Mouse (Mus musculus) kidney, adult 2 months (tissue): ENCODE results near the gene Il1f10. TPM values are rescaled to one million over a fixed set of nuclear protein-coding genes. Genes with fewer than 3 reads are reported as not detected.

Source experiments
- DNase-seq: peaks from one replicate; pipeline ENCODE4 v3.0.0; 2021
- H3K27ac ChIP-seq: fragments of 200-500 bp; 2 replicates; pipeline ENCODE4 v1.5.1; 2012; ENCODE audit warnings: low read depth, low read length, control low read depth, inconsistent platforms; ENCODE audit not compliant: insufficient read depth
- H3K27me3 ChIP-seq: fragments of 200-500 bp; replicated peaks from 2 replicates; pipeline ENCODE4 v1.6.1; 2012; ENCODE audit warnings: mild to moderate bottlenecking, moderate library complexity, low read length, inconsistent platforms; ENCODE audit not compliant: control insufficient read depth, insufficient read depth
- H3K36me3 ChIP-seq: fragments of 200-500 bp; 2 replicates; pipeline ENCODE4 v1.6.1; 2012; ENCODE audit warnings: mild to moderate bottlenecking, moderate library complexity, low read length, inconsistent platforms; ENCODE audit not compliant: control insufficient read depth, insufficient read depth
- H3K4me1 ChIP-seq: fragments of 200-500 bp; 2 replicates; pipeline ENCODE4 v1.6.1; 2011; ENCODE audit warnings: low read length; ENCODE audit not compliant: control insufficient read depth, insufficient read depth
- H3K4me3 ChIP-seq: fragments of 200-500 bp; 2 replicates; pipeline ENCODE4 v1.5.1; 2011; ENCODE audit warnings: mild to moderate bottlenecking, low read depth, low read length, control low read depth; ENCODE audit not compliant: insufficient read depth
- CTCF ChIP-seq: fragments of 200-500 bp; conservative IDR thresholded peaks from 2 replicates; pipeline ENCODE4 v1.5.1; 2011; ENCODE audit warnings: low read depth, mild to moderate bottlenecking, control low read depth, low read length, moderate library complexity, mixed read lengths; ENCODE audit not compliant: insufficient read depth, insufficient read length
- POLR2A ChIP-seq: fragments of 200-500 bp; IDR thresholded peaks from one replicate; pipeline ENCODE4 v1.6.1; 2011; ENCODE audit warnings: low read depth, low read length, control low read depth
- WGBS: fragments of 180-500 bp; shearing (Covaris S2); methylation state at CpG from one replicate; pipeline ENCODE4 v1.1.7; 2018; 5-methylcytosine and 5-hydroxymethylcytosine counted together
- polyA plus RNA-seq: library from polyadenylated mRNA; depleted of rRNA; stranded (reverse); fragments of >200 nt; gene quantifications from 2 replicates; pipeline ENCODE4 v1.2.3, GENCODE M21; 2012; rRNA removed

Gene Il1f10
- polyA plus RNA-seq, 1 experiment = not detected

DNA sequence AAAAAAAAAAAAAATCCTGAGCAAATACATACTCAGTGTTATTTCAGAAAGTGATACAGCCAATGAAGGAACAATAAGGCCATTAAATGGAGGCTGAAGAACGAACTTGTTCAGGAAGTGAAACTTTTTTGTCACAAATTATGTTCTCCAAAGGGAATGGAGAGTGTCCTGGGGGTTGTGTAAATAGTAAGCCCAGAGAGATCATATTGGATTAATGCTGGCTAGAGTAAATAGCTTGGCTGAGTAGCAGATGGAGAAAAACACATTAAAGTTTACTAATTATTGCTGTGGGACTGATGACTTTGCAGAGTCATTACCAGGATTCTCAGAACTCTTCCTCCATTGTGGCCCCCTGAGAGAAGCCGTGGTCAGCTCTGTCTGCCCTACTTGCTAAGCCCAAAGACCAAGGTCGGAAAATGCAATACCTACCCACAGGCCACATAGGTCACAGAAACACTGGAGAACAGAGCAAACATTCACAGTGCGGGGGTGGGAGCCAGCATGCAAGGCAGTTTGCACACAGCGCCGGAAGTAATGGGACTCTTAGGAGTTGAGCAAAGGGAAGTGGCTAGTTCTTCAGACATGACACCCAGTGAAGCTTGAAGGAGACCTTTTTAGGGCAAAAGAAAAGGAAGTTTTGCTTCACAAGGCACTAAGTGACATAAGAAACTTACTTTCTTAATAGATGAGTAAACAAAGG, 20.5 kb downstream of the Il1f10 start:
- WGBS = 53% methylated on average over 6 of the region's 6 CpGs
- H3K4me1 ChIP-seq = no peaks in the 10 kb centered on the region
- TF ChIP-seq CTCF = no peak
- no peak for TF ChIP-seq POLR2A
- no peak overlapping the region for H3K27ac ChIP-seq
- no peaks in the 10 kb centered on the region for H3K36me3 ChIP-seq
- no peak overlapping the region for H3K4me3 ChIP-seq
- H3K27me3 ChIP-seq = no peaks in the 10 kb centered on the region
- no peak for DNase-seq

DNA sequence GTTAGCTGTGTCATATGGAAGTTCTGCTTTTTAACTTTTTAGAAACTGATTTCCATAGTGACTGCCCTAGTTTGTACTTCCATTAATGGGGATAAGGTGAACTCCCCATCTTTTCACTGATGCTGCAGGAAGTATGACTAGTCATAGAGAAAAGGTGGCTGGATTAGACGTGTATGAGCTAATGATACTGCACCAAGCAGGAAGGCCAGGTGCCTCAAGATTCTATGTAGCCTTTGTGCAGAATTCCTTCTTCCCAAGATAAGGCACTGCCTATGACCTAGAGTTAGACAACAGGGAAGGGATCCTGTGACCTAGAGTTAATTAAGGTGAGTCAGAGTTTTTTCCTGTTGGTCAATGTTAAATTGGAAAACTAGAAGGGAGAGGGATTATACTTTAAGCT, 25.9 kb downstream of the Il1f10 start:
- TF ChIP-seq CTCF = no peak
- no peak for TF ChIP-seq POLR2A
- H3K4me1 ChIP-seq = no peaks in the 10 kb centered on the region
- H3K27ac ChIP-seq = no peak overlapping the region
- DNase-seq = no peak
- no peak overlapping the region for H3K4me3 ChIP-seq
- H3K36me3 ChIP-seq = no peaks in the 10 kb centered on the region
- no peaks in the 10 kb centered on the region for H3K27me3 ChIP-seq
- WGBS = 75% methylated on average over 1 of the region's 1 CpGs

DNA sequence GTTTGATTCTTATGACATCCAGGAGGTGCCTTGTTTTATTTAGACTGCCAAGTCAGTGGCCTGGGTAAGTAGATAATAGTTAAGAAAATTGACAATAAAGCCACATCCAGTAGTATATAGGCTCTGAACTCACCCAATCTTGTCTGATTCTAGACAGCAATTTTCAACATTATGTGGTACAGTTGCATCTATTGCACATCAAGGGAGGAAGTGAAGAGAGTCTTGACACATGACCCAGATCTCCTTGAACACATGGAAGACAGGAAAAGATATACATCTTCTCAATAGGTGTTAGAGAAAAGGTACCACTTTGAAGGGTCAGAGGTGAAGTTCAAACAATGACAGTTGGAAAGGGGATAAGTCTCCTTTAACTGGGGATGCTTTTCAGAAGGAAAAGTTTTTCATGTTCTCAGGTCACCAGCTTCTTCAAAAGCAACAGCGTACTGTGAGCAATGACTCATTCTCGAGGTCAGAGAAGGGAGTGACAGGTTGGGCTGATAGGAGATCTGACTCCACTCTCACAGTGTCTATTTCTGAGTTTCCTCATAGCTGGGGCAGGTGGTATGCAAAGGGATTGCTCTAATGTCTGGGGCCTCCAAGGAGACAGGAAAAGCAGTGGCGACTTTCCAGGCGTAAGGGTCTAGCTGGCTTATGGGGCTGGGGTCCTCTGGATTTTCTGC, 27.1 kb downstream of the Il1f10 start:
- 69% methylated on average over 4 of the region's 4 CpGs for WGBS
- TF ChIP-seq POLR2A = no peak
- TF ChIP-seq CTCF = no peak
- DNase-seq = no peak

DNA sequence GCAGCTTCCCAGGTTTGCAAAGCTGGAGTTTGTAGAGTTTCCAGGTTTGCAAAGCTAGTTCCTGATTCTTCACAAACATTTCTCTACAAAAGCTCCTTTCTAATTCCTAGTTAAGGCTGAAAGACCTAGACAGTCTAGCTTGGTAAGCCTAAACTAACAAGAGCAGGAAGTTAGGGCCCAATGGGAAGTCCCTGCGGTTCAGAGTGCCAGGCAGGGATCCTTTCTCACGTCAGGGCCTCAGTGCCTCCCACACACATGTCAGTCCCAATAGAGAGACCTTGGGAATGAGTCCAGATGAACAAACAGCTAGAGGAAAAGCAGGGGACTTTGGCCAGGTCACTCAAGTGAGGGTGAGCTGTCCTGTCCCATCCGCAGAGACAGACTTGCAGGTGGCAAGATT, 44.3 kb downstream of the Il1f10 start:
- Histone ChIP-seq H3K27me3 (no peaks in the 10 kb centered on the region), H3K27ac (no peak overlapping the region), H3K4me3 (no peak overlapping the region), H3K4me1 (no peaks in the 10 kb centered on the region), H3K36me3 (no peaks in the 10 kb centered on the region)
- TF ChIP-seq POLR2A (no peak), CTCF (no peak)
- peak; percentile 51 for DNase-seq
- 31% methylated on average over 3 of the region's 3 CpGs for WGBS

More for the DNA sequence above, 27.1 kb downstream of the Il1f10 start:
- no peak overlapping the region for H3K4me3 ChIP-seq
- H3K4me1 ChIP-seq = no peaks in the 10 kb centered on the region
- no peaks in the 10 kb centered on the region for H3K27me3 ChIP-seq
- no peak overlapping the region for H3K27ac ChIP-seq
- H3K36me3 ChIP-seq = no peaks in the 10 kb centered on the region

DNA sequence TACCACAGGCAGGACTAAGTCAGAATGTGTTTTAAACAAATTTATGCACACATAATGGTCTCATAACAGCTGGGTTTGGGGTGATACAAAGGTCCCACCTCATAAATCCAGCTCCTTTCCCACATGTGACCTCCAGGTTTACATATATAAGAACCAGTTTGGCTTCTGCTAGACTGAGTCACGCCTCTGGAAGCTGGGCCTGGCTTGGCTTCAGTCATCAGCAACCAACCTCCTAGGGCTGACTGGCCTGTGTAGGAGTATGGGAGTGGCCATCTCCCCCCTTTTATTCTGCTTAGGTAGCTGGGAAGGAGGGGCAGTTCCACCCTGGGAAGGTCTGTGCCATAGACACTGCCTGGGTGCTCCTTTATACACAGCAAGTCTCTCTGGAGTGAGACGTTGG, 45.5 kb downstream of the Il1f10 start, which contains the start of gene Il1rn:
Gene Il1rn (plus strand): TSS at position 309 of the 400 bp plus-strand sequence.
- H3K36me3 ChIP-seq = no peaks in the 10 kb centered on the region
- no peak for DNase-seq
- no peak within 1 kb of the TSS for H3K27ac ChIP-seq
- no peak for TF ChIP-seq CTCF
- no peak for TF ChIP-seq POLR2A
- 76% methylated on average over 2 of the region's 2 CpGs for WGBS
- no peaks in the 10 kb centered on the region for H3K4me1 ChIP-seq
- H3K27me3 ChIP-seq = no peaks in the 10 kb centered on the region
- no peak within 1 kb of the TSS for H3K4me3 ChIP-seq

DNA sequence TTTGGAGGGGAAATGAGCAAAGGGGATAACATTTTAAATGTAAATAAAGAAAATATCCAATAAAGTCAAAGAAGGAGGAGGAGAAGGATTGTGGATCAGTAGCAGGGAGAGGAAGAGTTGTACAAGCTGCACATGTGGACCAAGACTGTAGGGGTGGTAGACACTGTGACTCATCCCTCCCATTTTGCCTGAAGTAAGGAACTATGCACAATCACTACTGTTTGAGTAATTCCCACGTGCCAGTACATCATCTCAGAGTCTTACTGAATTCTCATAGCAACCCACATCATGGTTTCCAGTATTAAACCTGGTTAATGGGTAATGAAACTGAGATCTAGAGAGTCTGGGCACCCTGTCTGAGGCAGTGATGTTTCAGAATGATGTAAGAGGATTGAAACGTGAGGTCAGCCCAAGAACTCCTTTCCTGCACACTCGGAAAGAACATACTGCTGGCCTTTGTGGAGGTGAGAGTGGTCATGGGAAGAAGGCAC, 50.4 kb downstream of the Il1f10 start:
- Histone ChIP-seq H3K4me3 (no peak overlapping the region), H3K27ac (no peak overlapping the region), H3K4me1 (no peaks in the 10 kb centered on the region), H3K36me3 (no peaks in the 10 kb centered on the region), H3K27me3 (no peaks in the 10 kb centered on the region)
- TF ChIP-seq CTCF (no peak), POLR2A (no peak)
- WGBS = 51% methylated on average over 3 of the region's 3 CpGs
- no peak for DNase-seq

Other genes starting within 250 kb of the Il1f10 start
- gene Hnmt, start 241.8 kb upstream of the Il1f10 start, polyA plus RNA-seq = 3.2 and 5.6 TPM in 2 replicates
- gene Tbpl2, start 194.6 kb upstream of the Il1f10 start, polyA plus RNA-seq = 0.13 TPM in 1 of 2 replicates, not detected in the other
- not detected in 2 replicates for gene Il1f8, start 138.0 kb upstream of the Il1f10 start, polyA plus RNA-seq
- 0.06 TPM in 1 of 2 replicates, not detected in the other for gene Il1f9, start 104.7 kb upstream of the Il1f10 start, polyA plus RNA-seq
- not detected in 2 replicates for gene Il1f6, start 75.8 kb upstream of the Il1f10 start, polyA plus RNA-seq
- 0.65 and 0.88 TPM in 2 replicates for gene Il1f5, start 14.2 kb upstream of the Il1f10 start, polyA plus RNA-seq
- 0.34 and 0.53 TPM in 2 replicates for gene Il1rn, start 45.7 kb downstream of the Il1f10 start, polyA plus RNA-seq
- 1.1 and 3.6 TPM in 2 replicates for gene Psd4, start 76.4 kb downstream of the Il1f10 start, polyA plus RNA-seq
- gene Pax8, start 184.4 kb downstream of the Il1f10 start, polyA plus RNA-seq = 74.3 and 77.6 TPM in 2 replicates